Mouse (Mus musculus) midbrain, embryonic 14.5 days (tissue): ENCODE data around the gene Pnma5. TPM values are rescaled to one million over a fixed set of nuclear protein-coding genes. Genes with fewer than 3 reads are reported as not detected.
"Not testable (repeated sequence)": the region's sequence is repeated elsewhere in the genome, so short reads cannot be mapped to it uniquely, and the experiment has no call there.

Experiments used
- ATAC-seq: fragments of 200-750 bp; cut with Nextera tagmentation; 2 replicates; pipeline ENCODE4 v1.8.0; 2017; ENCODE audit warnings: moderate number of reproducible peaks, moderate library complexity; ENCODE audit not compliant: low FRiP score, low TSS enrichment
- DNase-seq: peaks from one replicate; pipeline ENCODE4 v3.0.0-alpha.2; 2015
- H3K27ac ChIP-seq: fragments of 300-500 bp; sonication (generic); replicated peaks from 2 replicates; pipeline ENCODE4 v1.5.1; 2014; ENCODE audit warnings: mild to moderate bottlenecking, low read depth, low read length, moderate library complexity
- H3K27me3 ChIP-seq: fragments of 300-500 bp; sonication (generic); 2 replicates; pipeline ENCODE4 v1.6.1; 2014; ENCODE audit warnings: low read length, control low read depth, mixed read lengths; ENCODE audit not compliant: control insufficient read depth, insufficient read depth
- H3K36me3 ChIP-seq: fragments of 300-500 bp; sonication (generic); 2 replicates; pipeline ENCODE4 v1.6.1; 2014; ENCODE audit warnings: low read length, control low read depth; ENCODE audit not compliant: control insufficient read depth, insufficient read depth
- H3K4me1 ChIP-seq: fragments of 300-500 bp; sonication (generic); 2 replicates; pipeline ENCODE4 v1.6.1; 2014; ENCODE audit warnings: mild to moderate bottlenecking, antibody characterized with exemption, low read length, control low read depth; ENCODE audit not compliant: control insufficient read depth, insufficient read depth
- H3K4me2 ChIP-seq: fragments of 300-500 bp; sonication (generic); 2 replicates; pipeline ENCODE4 v1.6.1; 2014; ENCODE audit warnings: mild to moderate bottlenecking, low read length, moderate library complexity
- H3K4me3 ChIP-seq: fragments of 300-500 bp; sonication (generic); replicated peaks from 2 replicates; pipeline ENCODE4 v1.5.1; 2014; ENCODE audit warnings: low read depth, low read length
- H3K9ac ChIP-seq: fragments of 300-500 bp; sonication (generic); replicated peaks from 2 replicates; pipeline ENCODE4 v1.6.1; 2014; ENCODE audit warnings: mild to moderate bottlenecking, low read length, moderate library complexity
- H3K9me3 ChIP-seq: fragments of 300-500 bp; sonication (generic); 2 replicates; pipeline ENCODE4 v1.6.1; 2016; ENCODE audit warnings: low read length, control low read depth, mixed read lengths; ENCODE audit not compliant: control insufficient read depth
- WGBS: fragments of 180-500 bp; shearing (Covaris S2); extraction: QIAGEN DNeasy Blood & Tissue Kit; methylation state at CpG from one replicate; pipeline ENCODE4 v1.1.7; 2014; 5-methylcytosine and 5-hydroxymethylcytosine counted together
- polyA plus RNA-seq: library from polyadenylated mRNA; unstranded; fragments of >200 nt; fragmentation: Nextera tagmentation; extraction: Ambion mirVana; gene quantifications from 2 replicates; pipeline ENCODE4 v1.2.1, GENCODE M21; 2014

Pnma5 gene
- not detected in 2 replicates for polyA plus RNA-seq

DNA sequence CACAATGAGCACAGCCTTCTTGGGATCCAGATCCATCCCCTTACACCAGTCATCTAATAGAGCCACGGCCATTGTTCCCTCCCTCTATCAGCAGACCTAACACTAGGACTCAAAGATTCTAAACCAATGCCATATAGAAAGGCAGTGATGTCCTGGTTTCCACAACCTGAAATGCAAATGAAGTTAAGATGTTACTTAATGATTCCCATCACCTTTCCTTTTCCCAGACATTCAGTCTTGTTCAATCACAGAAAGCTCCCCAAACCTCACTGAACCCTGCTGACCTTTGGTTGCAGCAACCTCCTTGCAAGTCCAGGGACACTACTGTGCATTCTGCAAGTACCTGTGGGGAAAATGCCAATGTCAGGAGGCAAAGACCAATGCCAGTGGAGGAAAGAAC is at the start of gene Pnma5:
TSS of gene Pnma5 (minus strand) at position 101 of the 400 bp plus-strand sequence.
- no peak for ATAC-seq
- H3K27ac ChIP-seq, result no peak within 1 kb of the TSS
- no peak for DNase-seq
- H3K27me3 ChIP-seq, result no peaks in the 10 kb centered on the region
- H3K9me3 ChIP-seq, result no peaks in the 10 kb centered on the region
- 81% methylated on average over 1 of the region's 1 CpGs for WGBS
- no peak within 1 kb of the TSS for H3K4me3 ChIP-seq
- H3K9ac ChIP-seq, result no peak within 1 kb of the TSS
- H3K4me1 ChIP-seq, result no peaks in the 10 kb centered on the region
- H3K4me2 ChIP-seq, result no peak within 1 kb of the TSS
- no peaks in the 10 kb centered on the region for H3K36me3 ChIP-seq

DNA sequence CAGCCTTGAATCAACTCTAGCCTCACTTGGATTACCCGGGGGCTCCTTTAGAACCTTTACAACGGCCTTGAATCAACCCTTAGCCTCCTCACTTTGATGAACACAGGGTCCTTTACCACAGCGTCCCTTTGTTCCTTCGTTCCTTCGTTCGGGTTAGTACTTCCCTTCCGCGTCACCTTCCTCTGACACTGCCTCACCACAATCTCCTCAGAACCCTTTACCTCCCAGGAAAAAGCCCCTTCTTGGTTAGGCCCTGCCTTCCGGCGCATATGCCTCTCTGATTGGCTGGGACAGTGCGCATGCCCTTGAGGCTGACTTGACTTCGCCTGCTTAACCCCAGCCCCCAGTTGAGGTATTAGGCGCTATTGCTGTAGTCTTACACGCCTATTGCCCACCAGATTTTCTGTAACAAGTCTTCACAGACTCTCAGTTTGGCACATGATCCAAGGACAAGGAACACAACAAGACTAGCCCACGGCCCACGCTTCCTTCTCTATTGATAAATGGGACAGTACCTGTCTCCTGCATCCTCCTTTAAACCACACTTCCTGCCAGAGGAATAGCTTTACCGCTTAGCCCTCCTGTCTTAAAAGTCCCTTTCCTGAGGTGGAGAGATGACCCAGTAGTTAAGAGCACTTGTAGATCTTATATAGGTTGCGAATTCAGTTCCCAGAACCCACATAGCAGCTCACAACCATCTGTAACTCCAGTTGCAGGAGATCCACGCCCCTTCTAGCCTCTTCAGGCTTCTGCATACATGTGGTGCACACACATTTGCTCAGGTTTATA is 45.6 kb upstream of the Pnma5 start, which contains the start of gene Xlr4a:
TSS of gene Xlr4a (minus strand) at position 212 of the 789 bp plus-strand sequence.
- H3K27ac ChIP-seq, ATAC-seq, H3K4me3 ChIP-seq, H3K4me1 ChIP-seq, H3K9me3 ChIP-seq, H3K36me3 ChIP-seq, DNase-seq, H3K9ac ChIP-seq, H3K4me2 ChIP-seq, H3K27me3 ChIP-seq: not testable (repeated sequence)
- 83% methylated on average over 18 of the region's 19 CpGs for WGBS

DNA sequence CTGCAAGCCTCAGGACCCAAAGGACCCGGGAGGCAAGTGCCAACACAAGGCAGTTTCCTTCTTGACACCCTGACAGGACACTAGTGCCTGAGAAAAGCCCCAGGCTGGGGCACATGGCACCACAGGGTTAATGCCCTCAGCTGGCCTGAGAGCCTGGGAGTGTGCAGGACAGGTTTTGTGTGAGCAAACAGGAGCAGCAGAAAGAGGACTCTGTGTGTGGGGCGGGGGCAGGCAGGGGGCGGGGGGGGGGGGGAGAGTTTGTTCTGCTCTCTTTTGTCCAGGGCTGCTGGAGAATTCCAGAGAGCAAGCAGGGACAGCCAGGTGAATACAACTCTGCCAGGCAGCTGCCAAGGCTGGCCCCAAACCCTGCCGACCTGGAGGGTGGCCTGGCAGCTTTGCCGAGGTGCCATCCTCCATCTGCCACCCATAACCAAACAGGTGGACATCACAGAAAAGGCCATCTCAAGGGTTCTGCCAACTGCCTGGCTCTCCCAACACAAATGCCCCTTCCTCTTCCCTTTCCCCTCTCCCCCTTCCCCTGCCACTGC is 29.9 kb upstream of the Pnma5 start:
- not testable (repeated sequence) for H3K4me1 ChIP-seq, H3K27ac ChIP-seq, H3K9ac ChIP-seq, H3K4me2 ChIP-seq, ATAC-seq, H3K27me3 ChIP-seq, DNase-seq, H3K4me3 ChIP-seq, H3K36me3 ChIP-seq, H3K9me3 ChIP-seq
- no CpG with 5 or more reads among the region's 5 CpGs for WGBS

DNA sequence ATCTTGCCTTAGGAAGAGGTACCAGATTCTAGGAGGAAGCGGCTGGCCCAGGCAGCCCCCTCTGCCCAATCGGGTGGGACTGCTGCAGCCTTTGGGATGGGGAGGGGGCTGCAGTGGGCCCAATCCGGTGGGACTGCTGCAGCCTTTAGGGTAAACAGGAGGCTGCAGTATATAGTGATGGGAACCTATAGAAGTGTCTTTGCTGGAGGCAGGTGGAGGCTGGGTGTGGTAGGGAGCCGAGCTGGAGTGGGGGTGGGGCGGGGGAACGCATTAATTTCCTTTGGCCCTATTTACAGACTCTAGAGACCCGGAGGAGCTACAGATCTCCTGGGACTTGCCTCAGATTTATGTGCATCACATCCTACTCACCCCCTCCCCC is 27.5 kb upstream of the Pnma5 start, which contains the start of gene Pnma3:
TSS of gene Pnma3 (plus strand) at position 373 of the 379 bp plus-strand sequence.
- Histone ChIP-seq H3K4me3 (peak within 1 kb of the TSS; percentile 37), H3K27me3 (no peaks in the 10 kb centered on the region), H3K4me2 (peak within 1 kb of the TSS; percentile 55), H3K27ac (no peak within 1 kb of the TSS; the same call in 1 of the 2 replicates), H3K36me3 (no peaks in the 10 kb centered on the region), H3K4me1 (no peaks in the 10 kb centered on the region), H3K9ac (peak within 1 kb of the TSS; percentile 57; the same call in 1 of the 2 replicates), H3K9me3 (no peaks in the 10 kb centered on the region)
- DNase-seq (peak; percentile 18), ATAC-seq (peak; percentile 20; the same call in 1 of the 2 replicates)
- WGBS, result 40% methylated on average over 7 of the region's 7 CpGs

DNA sequence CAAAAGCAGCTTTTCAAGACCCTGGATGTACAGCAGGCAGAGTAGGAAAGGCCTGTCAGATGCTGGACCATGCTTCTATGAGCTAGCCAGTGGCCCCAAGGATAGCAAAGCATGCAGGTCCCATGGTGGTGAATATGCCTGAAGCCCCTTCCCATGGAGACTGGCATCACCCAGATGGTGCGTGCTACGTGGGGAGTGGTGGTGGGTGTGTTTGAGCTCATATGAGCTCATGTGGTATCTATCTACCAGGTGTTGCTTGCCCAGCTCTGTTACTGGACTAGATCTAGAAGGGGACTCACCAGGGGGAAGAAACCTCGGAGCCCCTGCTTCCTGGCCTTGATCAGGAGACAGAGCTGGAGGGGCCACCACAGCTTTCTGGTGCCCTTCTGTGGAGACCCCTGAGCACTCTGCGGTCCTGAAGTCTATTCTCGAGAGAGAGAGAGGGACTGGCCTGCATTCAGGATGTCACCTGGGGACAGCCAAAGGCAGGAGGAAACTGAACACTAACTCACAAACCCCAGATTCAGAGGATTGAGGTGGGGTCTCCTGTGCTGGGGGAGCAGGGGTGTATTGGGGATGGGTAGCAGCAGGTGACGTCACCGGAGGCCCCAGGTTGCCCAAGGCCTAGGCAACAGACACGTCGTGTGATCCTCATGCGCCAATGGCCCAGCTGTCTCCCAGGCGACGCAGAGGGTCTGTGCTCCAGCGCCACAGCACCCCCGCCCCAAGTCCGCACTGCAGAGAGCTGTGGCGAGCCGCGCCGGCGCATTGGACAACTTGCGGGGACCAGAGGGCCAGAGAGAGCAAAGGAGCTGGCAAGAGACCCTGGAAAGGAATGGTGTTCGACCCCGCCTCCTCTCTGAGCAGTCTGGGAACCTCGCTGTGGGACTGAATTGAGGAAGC is 26.9 kb upstream of the Pnma5 start:
- no peaks in the 10 kb centered on the region for H3K4me1 ChIP-seq
- 43% methylated on average over 24 of the region's 24 CpGs for WGBS
- no peak overlapping the region; the same call in 1 of the 2 replicates for H3K27ac ChIP-seq
- H3K36me3 ChIP-seq, result no peaks in the 10 kb centered on the region
- DNase-seq (peak; percentile 71), ATAC-seq (peak; percentile 77)
- H3K4me3 ChIP-seq, result peak overlapping the region; percentile 37
- no peaks in the 10 kb centered on the region for H3K9me3 ChIP-seq
- no peaks in the 10 kb centered on the region for H3K27me3 ChIP-seq
- H3K4me2 ChIP-seq, result peak overlapping the region; percentile 55
- H3K9ac ChIP-seq, result peak overlapping the region; percentile 57; the same call in 1 of the 2 replicates

DNA sequence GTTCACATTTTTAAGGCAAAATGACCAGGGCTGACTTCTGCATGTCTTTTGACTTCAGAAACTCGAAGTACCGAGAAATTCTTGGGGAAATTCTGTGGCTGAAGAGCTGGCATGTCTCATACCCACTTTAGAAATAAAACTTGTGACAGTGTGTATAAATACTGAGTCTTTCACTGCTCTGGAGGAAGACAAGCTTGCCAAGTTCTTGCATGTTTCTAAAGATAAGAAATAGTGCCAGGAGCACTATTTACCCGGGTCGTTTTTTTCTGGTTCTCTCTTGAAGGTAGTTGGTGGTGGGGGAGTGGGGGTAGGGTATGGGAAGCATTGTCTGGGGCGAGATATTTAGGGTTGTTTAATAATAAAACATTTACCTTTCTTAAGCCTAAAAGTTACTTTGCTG is 25.4 kb upstream of the Pnma5 start:
- H3K27ac ChIP-seq, result no peak overlapping the region
- H3K9me3 ChIP-seq, result no peaks in the 10 kb centered on the region
- DNase-seq (no peak), ATAC-seq (no peak)
- H3K4me2 ChIP-seq, result no peak overlapping the region
- H3K27me3 ChIP-seq, result no peaks in the 10 kb centered on the region
- 55% methylated on average over 5 of the region's 5 CpGs for WGBS
- no peak overlapping the region for H3K9ac ChIP-seq
- H3K36me3 ChIP-seq, result no peaks in the 10 kb centered on the region
- H3K4me3 ChIP-seq, result no peak overlapping the region
- no peaks in the 10 kb centered on the region for H3K4me1 ChIP-seq

DNA sequence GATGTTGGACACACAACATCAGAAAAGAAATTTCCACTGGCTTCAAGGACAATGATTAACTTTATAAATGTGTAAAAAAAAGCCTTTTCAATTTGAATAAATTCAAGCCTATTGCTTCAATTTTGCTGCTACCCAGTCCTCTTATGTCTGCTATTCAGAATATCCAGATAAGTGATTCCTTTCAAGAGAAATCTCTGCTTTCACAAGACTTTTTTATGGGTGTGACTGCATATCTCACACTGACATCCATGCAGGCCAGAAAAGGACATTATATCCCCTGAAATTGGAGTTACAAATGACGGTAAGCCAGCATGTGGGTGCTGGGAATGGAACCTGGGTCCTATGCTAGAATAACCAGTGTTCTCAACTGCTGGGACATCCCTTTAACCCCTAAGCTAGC is 24.6 kb upstream of the Pnma5 start:
- Histone ChIP-seq H3K9me3 (no peaks in the 10 kb centered on the region), H3K27ac (no peak overlapping the region), H3K4me1 (no peaks in the 10 kb centered on the region), H3K36me3 (no peaks in the 10 kb centered on the region), H3K9ac (no peak overlapping the region), H3K27me3 (no peaks in the 10 kb centered on the region), H3K4me3 (no peak overlapping the region), H3K4me2 (no peak overlapping the region)
- 85% methylated on average over 1 of the region's 1 CpGs for WGBS
- no peak for ATAC-seq
- no peak for DNase-seq

DNA sequence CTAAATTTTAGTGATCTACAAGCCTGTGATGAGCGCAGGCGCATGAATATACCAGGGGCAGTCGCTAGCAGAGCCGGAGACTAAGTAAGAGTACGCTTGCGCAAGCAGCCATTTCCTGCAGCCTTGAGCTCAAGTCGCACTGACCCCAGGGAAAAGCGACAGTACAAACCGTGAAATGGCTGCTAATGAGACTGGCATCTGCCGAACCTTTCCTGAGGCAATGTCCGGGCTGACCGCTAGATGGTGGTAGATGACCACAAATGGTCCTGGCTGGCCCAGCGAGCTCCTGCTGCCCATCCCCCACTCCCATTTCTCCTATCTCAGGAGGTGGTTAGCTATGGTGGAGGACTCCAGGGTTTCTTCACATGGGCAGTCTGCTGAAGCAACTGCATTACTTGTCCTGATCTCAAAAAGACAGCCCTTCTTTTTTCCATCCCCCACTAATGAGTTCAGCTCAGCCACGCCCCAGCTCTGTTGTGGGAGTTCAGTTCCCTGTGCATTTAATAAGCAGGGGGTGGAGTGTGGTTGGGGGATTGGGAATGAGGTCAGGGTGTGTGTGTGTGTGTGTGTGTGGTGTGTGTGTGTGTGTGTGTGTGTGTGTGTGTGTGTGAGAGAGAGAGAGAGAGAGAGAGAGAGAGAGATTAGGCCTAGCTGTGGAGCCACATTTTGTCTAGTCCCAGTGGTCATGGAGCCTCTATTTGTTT is 17.1 kb upstream of the Pnma5 start:
- H3K27me3 ChIP-seq, result no peaks in the 10 kb centered on the region
- DNase-seq, result peak; percentile 95
- WGBS, result 16% methylated on average over 14 of the region's 14 CpGs
- peak overlapping the region; percentile 69 for H3K27ac ChIP-seq
- no peaks in the 10 kb centered on the region for H3K4me1 ChIP-seq
- H3K9me3 ChIP-seq, result no peaks in the 10 kb centered on the region
- H3K9ac ChIP-seq, result no peak overlapping the region
- ATAC-seq, result peak; percentile 92
- H3K4me2 ChIP-seq, result peak overlapping the region; percentile 37
- H3K4me3 ChIP-seq, result no peak overlapping the region
- H3K36me3 ChIP-seq, result no peaks in the 10 kb centered on the region
